Mouse (Mus musculus) G1E (cell line): ENCODE measurements around the gene Gpr55. TPM values are rescaled to one million over a fixed set of nuclear protein-coding genes. Genes with fewer than 3 reads are reported as not detected.

Experiments used
- ATAC-seq: 2 replicates; pipeline ENCODE4 v1.8.0; 2016; ENCODE audit warnings: mild to moderate bottlenecking; ENCODE audit not compliant: insufficient number of reproducible peaks, poor library complexity, low FRiP score, severe bottlenecking; ENCODE audit errors: extremely low read depth
- DNase-seq: peaks from one replicate; pipeline ENCODE4 v3.0.0; 2012; ENCODE audit warnings: low spot score
- H3K27me3 ChIP-seq: 2 replicates; pipeline ENCODE4 v1.6.1; 2012; ENCODE audit warnings: mild to moderate bottlenecking, low read length, inconsistent platforms; ENCODE audit not compliant: insufficient read depth
- H3K36me3 ChIP-seq: replicated peaks from 2 replicates; pipeline ENCODE3; 2012; ENCODE audit warnings: mild to moderate bottlenecking, inconsistent platforms
- H3K4me1 ChIP-seq: 2 replicates; pipeline ENCODE4 v1.6.1; 2012; ENCODE audit warnings: low read depth, low read length, inconsistent platforms, mixed read lengths; ENCODE audit not compliant: insufficient read depth
- H3K4me3 ChIP-seq: 2 replicates; pipeline ENCODE4 v1.5.1; 2012; ENCODE audit warnings: low read depth, mild to moderate bottlenecking, inconsistent platforms, low read length, moderate library complexity, mixed read lengths
- H3K9me3 ChIP-seq: replicated peaks from 2 replicates; pipeline ENCODE4 v1.6.1; 2012; ENCODE audit warnings: inconsistent platforms
- CTCF ChIP-seq: IDR thresholded peaks from 2 replicates; pipeline ENCODE4 v1.5.1; 2012; ENCODE audit warnings: low read depth, low read length, inconsistent platforms, mixed read lengths
- GATA1 ChIP-seq: IDR thresholded peaks from 2 replicates; pipeline ENCODE4 v1.6.1; 2012; ENCODE audit warnings: borderline replicate concordance, low read length, inconsistent platforms, mixed read lengths
- GATA2 ChIP-seq: IDR thresholded peaks from 2 replicates; pipeline ENCODE4 v1.6.1; 2012; ENCODE audit warnings: low read depth, low read length, inconsistent platforms, borderline replicate concordance
- POLR2AphosphoS5 ChIP-seq: IDR thresholded peaks from 2 replicates; pipeline ENCODE4 v1.6.1; 2012; ENCODE audit warnings: low read depth, low read length, inconsistent platforms; ENCODE audit not compliant: insufficient replicate concordance
- TAL1 ChIP-seq: conservative IDR thresholded peaks from 2 replicates; pipeline ENCODE4 v1.6.1; 2012; ENCODE audit warnings: low read depth, low read length, inconsistent platforms, mixed read lengths
- polyA plus RNA-seq: library from polyadenylated mRNA; stranded (reverse); fragments of >175 nt; gene quantifications from 2 replicates; pipeline ENCODE4 v1.2.3, GENCODE M21; 2012
- total RNA-seq, 2 experiments: library from RNA; stranded (forward) in 1 of 2; stranded (reverse) in 1 of 2; fragments of 200-1000 nt in 1 of 2; fragments of >200 nt in 1 of 2; fragmentation: Nextera tagmentation in 1 of 2; gene quantifications; 2 replicates each; pipeline ENCODE4 v1.2.3; 2014 to 2017

The Gpr55 gene
- total and polyA plus RNA-seq, 3 experiments = 0.30 to 0.93 (median 0.37) TPM

DNA sequence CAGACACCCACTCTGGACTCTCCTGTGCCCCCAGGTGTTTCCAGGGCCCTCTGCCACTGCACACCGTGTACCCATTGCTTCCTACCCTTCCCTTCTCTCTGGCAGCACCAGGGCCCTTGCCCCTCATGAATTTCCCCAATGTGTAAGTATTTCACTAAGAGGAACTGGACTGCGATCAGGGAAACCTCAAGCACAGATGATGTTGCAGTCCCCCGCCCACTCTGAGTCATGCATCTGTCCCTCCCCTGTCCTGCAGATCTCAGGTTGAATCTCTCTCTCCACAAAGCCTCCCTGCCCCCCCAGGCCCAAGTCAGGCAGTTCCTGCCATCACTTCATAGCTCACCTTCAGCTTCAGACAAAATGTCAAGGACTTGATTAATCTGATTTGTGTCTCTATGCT is 16.9 kb upstream of the Gpr55 start:
- Histone ChIP-seq H3K4me3 (no peak overlapping the region), H3K4me1 (no peaks in the 10 kb centered on the region), H3K36me3 (no peaks in the 10 kb centered on the region), H3K9me3 (no peaks in the 10 kb centered on the region), H3K27me3 (peaks cover 8% of the 10 kb centered on the region; the same call in 1 of the 2 replicates)
- no peak for DNase-seq
- ATAC-seq = no peak
- TF ChIP-seq POLR2AphosphoS5 (no peak), CTCF (no peak), TAL1 (no peak), GATA1 (no peak), GATA2 (no peak)

- Histone ChIP-seq H3K27me3 (0 out of 2 replicates have a peak, but pooled peaks cover 4% of the 10 kb centered on the region), H3K4me1 (no peaks in the 10 kb centered on the region)
Measured at GRCm38 (mm10) chr1:85973468-85973877, 12.7 kb upstream of the Gpr55 start.

DNA sequence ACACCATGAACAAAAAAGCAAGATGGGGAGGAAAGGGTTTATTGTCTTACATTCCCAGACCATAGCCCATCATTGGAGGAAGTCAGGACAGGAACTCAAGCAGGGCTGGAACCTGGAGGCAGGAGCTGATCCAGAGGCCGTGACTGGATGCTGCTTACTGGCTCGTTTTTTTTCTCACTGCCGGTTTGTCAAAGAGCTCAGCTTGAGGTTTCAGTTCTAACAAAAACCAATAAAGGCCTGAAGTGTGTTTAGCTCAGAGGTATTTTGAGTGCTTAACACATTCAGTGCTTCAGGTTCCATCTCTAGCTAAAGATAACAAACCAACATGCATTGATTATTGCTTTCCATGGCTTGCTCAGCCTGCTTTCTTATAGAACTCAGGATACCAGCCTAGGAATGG is 11.5 kb upstream of the Gpr55 start:
- Histone ChIP-seq H3K4me1 (no peaks in the 10 kb centered on the region), H3K27me3 (0 out of 2 replicates have a peak, but pooled peaks cover 4% of the 10 kb centered on the region), H3K36me3 (no peaks in the 10 kb centered on the region), H3K4me3 (no peak overlapping the region), H3K9me3 (no peaks in the 10 kb centered on the region)
- no peak for ATAC-seq
- TF ChIP-seq GATA2 (no peak), POLR2AphosphoS5 (no peak), GATA1 (no peak), TAL1 (no peak), CTCF (no peak)
- no peak for DNase-seq

More at GRCm38 (mm10) chr1:85973468-85973877, 12.7 kb upstream of the Gpr55 start:
- ATAC-seq = no peak
- no peaks in the 10 kb centered on the region for H3K36me3 ChIP-seq
- H3K4me3 ChIP-seq = no peak overlapping the region
- TF ChIP-seq GATA2 (no peak), POLR2AphosphoS5 (no peak), GATA1 (no peak), CTCF (no peak), TAL1 (no peak)
- DNase-seq = no peak
- no peaks in the 10 kb centered on the region for H3K9me3 ChIP-seq

GRCm38 (mm10) chr1:85971070-85971469 is 10.3 kb upstream of the Gpr55 start:
- ATAC-seq (no peak), DNase-seq (no peak)
- H3K27me3 ChIP-seq = 0 out of 2 replicates have a peak, but pooled peaks cover 4% of the 10 kb centered on the region
- H3K36me3 ChIP-seq = no peaks in the 10 kb centered on the region
- TF ChIP-seq TAL1 = no peak
- TF ChIP-seq GATA2 = no peak
- no peak for TF ChIP-seq GATA1
- no peak for TF ChIP-seq POLR2AphosphoS5
- H3K9me3 ChIP-seq = no peaks in the 10 kb centered on the region
- H3K4me3 ChIP-seq = no peak overlapping the region
- no peaks in the 10 kb centered on the region for H3K4me1 ChIP-seq

DNA sequence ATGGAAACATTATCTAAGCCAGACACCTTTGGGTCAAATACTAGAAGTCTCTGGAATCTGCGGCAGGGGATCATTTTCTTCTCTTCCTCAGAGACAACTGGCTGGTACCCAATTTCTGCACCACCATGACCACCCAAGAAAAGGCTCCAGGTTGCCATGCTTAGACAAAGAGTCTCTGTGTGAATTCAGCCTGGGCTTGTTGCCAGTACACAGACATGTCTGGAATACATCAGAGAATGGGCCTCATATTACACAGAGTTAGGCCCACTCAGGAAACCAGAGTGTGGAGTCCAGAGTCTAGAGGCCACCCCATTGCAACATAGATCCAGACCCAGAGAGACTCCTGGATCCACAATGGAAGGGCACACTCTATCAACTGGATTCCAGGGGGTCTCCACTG is 8.7 kb upstream of the Gpr55 start:
- TF ChIP-seq POLR2AphosphoS5 (no peak), CTCF (no peak), GATA1 (no peak), GATA2 (no peak), TAL1 (no peak)
- no peaks in the 10 kb centered on the region for H3K4me1 ChIP-seq
- no peaks in the 10 kb centered on the region for H3K36me3 ChIP-seq
- no peak overlapping the region for H3K4me3 ChIP-seq
- H3K9me3 ChIP-seq = no peaks in the 10 kb centered on the region
- 0 out of 2 replicates have a peak, but pooled peaks cover 4% of the 10 kb centered on the region for H3K27me3 ChIP-seq
- DNase-seq = no peak
- ATAC-seq = no peak

DNA sequence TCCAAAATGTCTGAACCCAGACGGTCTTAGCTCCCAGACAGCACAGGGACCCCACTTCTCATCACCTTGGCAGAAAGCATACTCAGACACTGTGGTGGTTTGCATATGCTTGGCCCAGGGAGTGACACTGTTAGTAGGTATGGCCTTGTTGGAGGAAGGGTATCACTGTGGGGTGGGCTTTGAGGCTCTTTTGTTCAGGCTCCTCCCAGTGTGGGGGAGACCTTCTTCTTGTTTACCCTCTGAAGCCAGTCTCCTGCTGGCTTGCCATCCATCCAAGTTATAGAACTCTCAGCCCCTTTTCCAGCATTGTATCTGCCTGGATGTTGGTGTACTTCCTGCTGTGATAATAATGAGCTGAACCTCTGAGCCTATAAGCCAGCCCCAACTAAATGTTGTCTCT is 8.3 kb upstream of the Gpr55 start:
- DNase-seq (no peak), ATAC-seq (no peak)
- Histone ChIP-seq H3K27me3 (0 out of 2 replicates have a peak, but pooled peaks cover 4% of the 10 kb centered on the region), H3K4me3 (no peak overlapping the region), H3K36me3 (no peaks in the 10 kb centered on the region), H3K4me1 (no peaks in the 10 kb centered on the region), H3K9me3 (no peaks in the 10 kb centered on the region)
- TF ChIP-seq GATA2 = no peak
- no peak for TF ChIP-seq POLR2AphosphoS5
- TF ChIP-seq TAL1 = no peak
- TF ChIP-seq GATA1 = no peak
- TF ChIP-seq CTCF = no peak

- Histone ChIP-seq H3K27me3 (no peaks in the 10 kb centered on the region), H3K36me3 (no peaks in the 10 kb centered on the region), H3K4me1 (peaks cover 12% of the 10 kb centered on the region), H3K4me3 (no peak overlapping the region), H3K9me3 (no peaks in the 10 kb centered on the region)
- ATAC-seq = no peak
- no peak for DNase-seq
- no peak for TF ChIP-seq GATA1
- TF ChIP-seq TAL1 = no peak
- TF ChIP-seq CTCF = no peak
- TF ChIP-seq POLR2AphosphoS5 = no peak
- TF ChIP-seq GATA2 = no peak
Measured at GRCm38 (mm10) chr1:85965856-85966255, 5.0 kb upstream of the Gpr55 start.
